Mouse (Mus musculus) stomach, postnatal 0 days (tissue): ENCODE measurements at regions not wholly inside any gene's neighbourhood (a gene's known extent, or its start where the extent isn't known, plus 50 kb on each side); places are given as distances from the start of the nearest gene placed in this dataset.

ENCODE experiments used
- CTCF ChIP-seq: IDR thresholded peaks from 2 replicates; pipeline ENCODE4 v1.5.1; 2016; ENCODE audit warnings: antibody characterized with exemption, low read depth, mild to moderate bottlenecking, moderate library complexity
- EP300 ChIP-seq: optimal IDR thresholded peaks from 2 replicates; pipeline ENCODE3; 2016; ENCODE audit warnings: antibody characterized with exemption

DNA sequence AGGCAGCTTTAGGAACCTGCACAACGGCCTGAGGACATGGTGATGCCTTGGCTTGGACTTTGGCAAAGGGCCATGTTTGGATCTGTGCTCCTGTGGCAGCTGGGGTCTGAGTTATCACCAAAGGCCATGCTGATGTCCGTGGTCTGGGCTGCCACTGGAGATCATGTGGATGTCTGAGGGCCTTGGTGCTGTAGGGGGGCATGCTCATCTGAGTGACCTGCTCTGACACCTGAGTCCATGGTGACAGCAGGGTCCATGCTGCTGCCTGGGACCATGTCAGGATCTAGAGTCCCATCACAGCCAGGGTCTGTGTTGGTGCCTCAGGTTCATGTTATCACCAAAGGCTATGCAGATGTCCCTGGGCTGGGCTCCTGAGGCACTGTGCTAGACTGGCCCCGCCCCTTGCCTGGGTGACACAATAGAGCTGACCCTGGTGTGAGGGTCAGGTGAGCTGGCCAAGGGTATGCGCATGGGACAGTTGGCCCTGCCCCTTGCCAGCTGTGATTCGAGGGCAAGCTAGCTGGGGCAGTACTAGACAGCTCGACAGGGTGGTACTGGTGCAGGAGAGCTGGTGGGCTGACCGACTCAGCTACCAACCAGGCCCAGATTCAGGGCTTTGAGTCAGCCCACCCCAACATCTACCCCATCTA lies 77.0 kb upstream of the Rcn1 start:
- TF ChIP-seq CTCF = no peak
- no peak for TF ChIP-seq EP300
